Mouse (Mus musculus): Measurements from ENCODE around the gene Ect2.

Ect2 gene

GRCm38 (mm10) chr3:27153701-27154209, at the start of gene Ect2:
TSS of gene Ect2 (minus strand) at chr3:27153878.
- DNase-seq, result peak; percentile 99

- no peak for DNase-seq
These were observed 48.2 kb upstream of the Ect2 start for GRCm38 (mm10) chr3:27201728-27202411.

GRCm38 (mm10) chr3:27199120-27199519, 45.4 kb upstream of the Ect2 start:
- DNase-seq, result no peak

GRCm38 (mm10) chr3:27197816-27198215, 44.1 kb upstream of the Ect2 start:
- DNase-seq, result no peak

- DNase-seq, result no peak
These were observed 42.9 kb upstream of the Ect2 start for GRCm38 (mm10) chr3:27196529-27196928.

GRCm38 (mm10) chr3:27195573-27196227, 42.0 kb upstream of the Ect2 start:
- DNase-seq, result no peak

GRCm38 (mm10) chr3:27195153-27195552, 41.5 kb upstream of the Ect2 start:
- no peak for DNase-seq

- DNase-seq, result peak; percentile 33 to 41
These were observed 40.2 kb upstream of the Ect2 start for GRCm38 (mm10) chr3:27193844-27194317.

- peak; percentile 24 to 32 for DNase-seq
These were observed 38.2 kb upstream of the Ect2 start for GRCm38 (mm10) chr3:27191856-27192255.

- no peak for DNase-seq
These were observed 37.2 kb upstream of the Ect2 start for GRCm38 (mm10) chr3:27190865-27191264.

GRCm38 (mm10) chr3:27189320-27190261, 35.9 kb upstream of the Ect2 start:
- DNase-seq, result peak; percentile 81 to 85

- no peak for DNase-seq
These were observed 34.7 kb upstream of the Ect2 start for GRCm38 (mm10) chr3:27188386-27188785.

GRCm38 (mm10) chr3:27183601-27184175, 30.0 kb upstream of the Ect2 start:
- DNase-seq, result no peak

- peak; percentile 95 to 96 for DNase-seq
These were observed 29.3 kb upstream of the Ect2 start, which contains the start of gene Nceh1 for GRCm38 (mm10) chr3:27182733-27183600. TSS of gene Nceh1 (plus strand) at chr3:27182965.

- DNase-seq, result no peak
These were observed 26.0 kb upstream of the Ect2 start for GRCm38 (mm10) chr3:27179711-27180110.

GRCm38 (mm10) chr3:27170257-27170656, 16.6 kb upstream of the Ect2 start:
- DNase-seq, result no peak

- DNase-seq, result no peak
These were observed 11.9 kb upstream of the Ect2 start for GRCm38 (mm10) chr3:27165481-27166065.

GRCm38 (mm10) chr3:27162410-27162804, 8.7 kb upstream of the Ect2 start:
- DNase-seq, result no peak

GRCm38 (mm10) chr3:27161645-27162409, 8.1 kb upstream of the Ect2 start:
- DNase-seq, result no peak

- no peak for DNase-seq
These were observed 5.2 kb upstream of the Ect2 start for GRCm38 (mm10) chr3:27158910-27159309.
